Mouse (Mus musculus): ENCODE results near the gene Nyap2. TPM values are rescaled to one million over a fixed set of nuclear protein-coding genes. Genes with fewer than 3 reads are reported as not detected.

The Nyap2 gene
- polyA plus RNA-seq, 1 experiment from 2014 or later = 16.2 TPM

DNA sequence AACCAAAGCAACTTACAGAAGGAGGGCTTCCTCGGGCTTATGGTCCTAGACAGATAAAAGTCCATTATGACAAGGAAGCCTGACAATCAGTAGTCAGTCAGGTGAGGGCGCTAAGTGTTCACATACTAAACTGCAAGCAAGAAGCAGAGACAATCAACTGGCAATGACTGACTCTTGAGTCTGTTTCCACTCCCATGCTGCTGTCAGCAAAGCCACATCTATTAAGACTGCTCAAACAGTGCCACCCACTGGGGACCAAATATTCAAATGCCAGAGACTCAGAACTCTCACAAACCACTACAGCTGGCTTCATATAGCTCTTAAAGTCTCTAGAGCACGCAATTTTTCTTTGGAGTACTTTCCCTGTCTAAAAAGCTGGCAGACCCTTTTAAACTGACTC is 226.6 kb downstream of the Nyap2 start:
- no peak overlapping the region for H3K4me2 ChIP-seq (ENCODE audit: low read length)
- no peak for ATAC-seq
- H3K36me3 ChIP-seq (ENCODE audit: control insufficient read depth, insufficient read depth, low read length) = no peaks in the 10 kb centered on the region
- H3K4me1 ChIP-seq (ENCODE audit: control insufficient read depth, insufficient read depth, low read depth, low read length) = no peaks in the 10 kb centered on the region
- H3K9me3 ChIP-seq (ENCODE audit: control insufficient read depth, low read length) = no peaks in the 10 kb centered on the region
- 63% methylated on average over 3 of the region's 3 CpGs for WGBS
- H3K4me3 ChIP-seq (ENCODE audit: low read length) = no peak overlapping the region
- no peak overlapping the region for H3K9ac ChIP-seq (ENCODE audit: low read depth, low read length)
- no peaks in the 10 kb centered on the region for H3K27me3 ChIP-seq (replicated peaks; ENCODE audit: control insufficient read depth, insufficient read depth, low read length)
- no peak overlapping the region for H3K27ac ChIP-seq (ENCODE audit: low read depth, low read length)

- H3K9me3 ChIP-seq (ENCODE audit: control insufficient read depth, low read length) = no peaks in the 10 kb centered on the region
- H3K27me3 ChIP-seq (replicated peaks; ENCODE audit: control insufficient read depth, insufficient read depth, low read length) = no peaks in the 10 kb centered on the region
- H3K36me3 ChIP-seq (ENCODE audit: control insufficient read depth, insufficient read depth, low read length) = no peaks in the 10 kb centered on the region
Measured at GRCm38 (mm10) chr1:81307407-81307806, 230.7 kb downstream of the Nyap2 start.

GRCm38 (mm10) chr1:81307934-81308333 is 231.2 kb downstream of the Nyap2 start:
- Histone ChIP-seq H3K4me2 (ENCODE audit: low read length) (no peak overlapping the region), H3K4me1 (ENCODE audit: control insufficient read depth, insufficient read depth, low read depth, low read length) (no peaks in the 10 kb centered on the region), H3K9me3 (ENCODE audit: control insufficient read depth, low read length) (no peaks in the 10 kb centered on the region), H3K4me3 (ENCODE audit: low read length) (no peak overlapping the region), H3K27ac (ENCODE audit: low read depth, low read length) (no peak overlapping the region), H3K9ac (ENCODE audit: low read depth, low read length) (no peak overlapping the region), H3K27me3 (replicated peaks; ENCODE audit: control insufficient read depth, insufficient read depth, low read length) (no peaks in the 10 kb centered on the region), H3K36me3 (ENCODE audit: control insufficient read depth, insufficient read depth, low read length) (no peaks in the 10 kb centered on the region)
- WGBS = 60% methylated on average over 2 of the region's 2 CpGs
- ATAC-seq = no peak

More at GRCm38 (mm10) chr1:81307407-81307806, 230.7 kb downstream of the Nyap2 start:
- no peaks in the 10 kb centered on the region for H3K4me1 ChIP-seq (ENCODE audit: control insufficient read depth, insufficient read depth, low read depth, low read length)
- ATAC-seq = no peak
- no peak overlapping the region for H3K9ac ChIP-seq (ENCODE audit: low read depth, low read length)
- no peak overlapping the region for H3K4me2 ChIP-seq (ENCODE audit: low read length)
- H3K27ac ChIP-seq (ENCODE audit: low read depth, low read length) = no peak overlapping the region
- H3K4me3 ChIP-seq (ENCODE audit: low read length) = no peak overlapping the region

DNA sequence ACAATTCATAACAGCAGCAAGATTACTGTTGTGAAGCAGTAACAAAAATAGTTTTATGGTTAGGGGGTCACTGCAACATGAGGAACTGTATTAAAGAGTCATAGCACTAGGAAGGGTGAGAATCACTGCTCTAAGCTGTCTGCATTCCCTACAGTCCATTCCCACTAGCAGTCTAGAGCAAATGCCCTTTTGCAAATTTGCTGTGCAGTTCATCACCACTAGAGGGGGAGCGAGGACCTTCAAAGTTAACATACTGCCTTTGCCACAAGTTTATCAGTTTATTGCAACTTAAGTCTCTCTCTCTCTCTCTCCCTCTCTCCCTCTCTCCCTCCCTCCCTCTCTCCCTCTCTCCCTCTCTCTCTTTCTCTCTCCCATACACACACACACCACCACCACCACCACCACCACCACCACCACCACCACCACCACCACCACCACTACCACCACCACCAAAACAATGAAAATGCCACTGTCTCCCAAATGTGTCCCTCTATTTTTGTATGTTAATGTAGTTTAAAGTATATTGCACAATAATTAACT is 233.4 kb downstream of the Nyap2 start:
- Histone ChIP-seq H3K4me1 (ENCODE audit: control insufficient read depth, insufficient read depth, low read depth, low read length) (no peaks in the 10 kb centered on the region), H3K9me3 (ENCODE audit: control insufficient read depth, low read length) (no peaks in the 10 kb centered on the region), H3K4me3 (ENCODE audit: low read length) (no peak overlapping the region), H3K36me3 (ENCODE audit: control insufficient read depth, insufficient read depth, low read length) (no peaks in the 10 kb centered on the region), H3K9ac (ENCODE audit: low read depth, low read length) (no peak overlapping the region), H3K4me2 (ENCODE audit: low read length) (no peak overlapping the region), H3K27ac (ENCODE audit: low read depth, low read length) (no peak overlapping the region), H3K27me3 (replicated peaks; ENCODE audit: control insufficient read depth, insufficient read depth, low read length) (no peaks in the 10 kb centered on the region)
- 5% methylated on average over 1 of the region's 1 CpGs for WGBS
- peak; percentile 82 for ATAC-seq

- ATAC-seq = peak; percentile 85
- Histone ChIP-seq H3K36me3 (ENCODE audit: control insufficient read depth, insufficient read depth, low read length) (no peaks in the 10 kb centered on the region), H3K4me1 (ENCODE audit: control insufficient read depth, insufficient read depth, low read depth, low read length) (peaks cover 5% of the 10 kb centered on the region), H3K27me3 (replicated peaks; ENCODE audit: control insufficient read depth, insufficient read depth, low read length) (no peaks in the 10 kb centered on the region), H3K9me3 (ENCODE audit: control insufficient read depth, low read length) (no peaks in the 10 kb centered on the region), H3K27ac (ENCODE audit: low read depth, low read length) (no peak overlapping the region; the same call in 1 of the 2 replicates), H3K9ac (ENCODE audit: low read depth, low read length) (no peak overlapping the region), H3K4me2 (ENCODE audit: low read length) (no peak overlapping the region), H3K4me3 (ENCODE audit: low read length) (no peak overlapping the region)
- 52% methylated on average over 9 of the region's 9 CpGs for WGBS
Measured at GRCm38 (mm10) chr1:81316403-81316994, 239.7 kb downstream of the Nyap2 start.

- WGBS = 34% methylated on average over 5 of the region's 5 CpGs
- Histone ChIP-seq H3K27me3 (replicated peaks; ENCODE audit: control insufficient read depth, insufficient read depth, low read length) (no peaks in the 10 kb centered on the region), H3K9me3 (ENCODE audit: control insufficient read depth, low read length) (no peaks in the 10 kb centered on the region), H3K4me2 (ENCODE audit: low read length) (no peak overlapping the region), H3K9ac (ENCODE audit: low read depth, low read length) (no peak overlapping the region), H3K27ac (ENCODE audit: low read depth, low read length) (no peak overlapping the region; the same call in none of the 2 replicates), H3K4me1 (ENCODE audit: control insufficient read depth, insufficient read depth, low read depth, low read length) (peaks cover 5% of the 10 kb centered on the region), H3K4me3 (ENCODE audit: low read length) (no peak overlapping the region), H3K36me3 (ENCODE audit: control insufficient read depth, insufficient read depth, low read length) (no peaks in the 10 kb centered on the region)
- ATAC-seq = peak; percentile 74
Measured at GRCm38 (mm10) chr1:81316995-81317413, 240.3 kb downstream of the Nyap2 start.

DNA sequence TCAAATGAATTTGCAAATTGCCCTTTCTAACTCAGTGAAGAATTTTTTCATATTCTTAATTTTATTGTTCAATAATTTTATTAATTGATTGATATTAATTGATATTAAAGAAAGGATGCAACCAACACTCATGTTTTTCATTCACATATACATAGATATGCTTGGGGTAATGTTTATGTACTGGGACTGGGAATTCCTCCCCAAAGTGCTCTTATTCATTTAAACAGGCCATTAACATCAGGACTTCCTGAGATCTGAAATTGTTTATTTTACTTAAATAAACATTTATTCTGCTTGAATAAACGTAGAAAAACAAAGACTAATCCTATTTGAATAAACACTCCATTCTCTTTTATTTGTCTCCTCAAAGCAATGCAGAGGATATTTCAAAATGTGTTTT is 311.0 kb downstream of the Nyap2 start:
- Histone ChIP-seq H3K27ac (ENCODE audit: low read depth, low read length) (no peak overlapping the region), H3K36me3 (ENCODE audit: control insufficient read depth, insufficient read depth, low read length) (no peaks in the 10 kb centered on the region), H3K4me3 (ENCODE audit: low read length) (no peak overlapping the region), H3K27me3 (replicated peaks; ENCODE audit: control insufficient read depth, insufficient read depth, low read length) (no peaks in the 10 kb centered on the region), H3K4me1 (ENCODE audit: control insufficient read depth, insufficient read depth, low read depth, low read length) (no peaks in the 10 kb centered on the region), H3K9ac (ENCODE audit: low read depth, low read length) (no peak overlapping the region), H3K9me3 (ENCODE audit: control insufficient read depth, low read length) (no peaks in the 10 kb centered on the region), H3K4me2 (ENCODE audit: low read length) (no peak overlapping the region)
- 55% methylated on average over 1 of the region's 1 CpGs for WGBS
- no peak for ATAC-seq
